ENCODE assay signal across 14 mouse cellular contexts in the genomic region with DNA sequence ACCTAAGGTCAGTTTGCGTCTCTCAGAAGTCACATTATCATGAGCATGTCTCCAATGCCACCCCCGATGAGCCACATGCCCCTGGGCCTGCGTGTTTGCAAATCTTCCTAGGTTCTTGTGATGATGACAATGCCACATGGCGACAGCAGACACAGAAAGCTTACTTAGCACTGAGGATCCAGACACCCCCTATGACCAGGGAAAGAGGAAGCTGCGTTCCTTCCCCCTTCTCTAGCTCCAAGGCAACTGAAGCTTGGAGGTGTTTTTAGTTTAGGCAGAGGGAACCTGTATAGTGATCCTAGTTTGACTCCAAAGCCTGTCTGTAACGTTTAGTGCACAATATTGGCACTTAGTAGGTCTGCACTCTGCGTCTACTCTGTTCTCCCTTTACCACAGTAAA.
"Had no signal": no experiment of that assay in that cellular context is flagged by ENCODE, and none has a peak within 500 bp of the region (broad histone marks: within the 10 kb centered on the region; RNA-seq: fewer than 3 reads in every experiment).

No protein-coding gene starts in this region.

- H3K27me3 ChIP-seq: midbrain, embryonic 12.5 days; neural tube, embryonic 12.5 days had no signal

- DNase-seq: lung, adult 18-20 months; lung, embryonic 14.5 days; lung, postnatal 10 days; lung, postnatal 4 days; midbrain, embryonic 14.5 days; right cerebral cortex, postnatal 14 days; thymus, adult 2 months; thymus, postnatal 25 days; thymus, postnatal 4 days had no signal

- H3K36me3 ChIP-seq: midbrain, embryonic 10.5 days; midbrain, embryonic 12.5 days; neural tube, embryonic 12.5 days had no signal

- H3K4me3 ChIP-seq: midbrain, embryonic 10.5 days; midbrain, embryonic 12.5 days; neural tube, embryonic 12.5 days had no signal

- H3K4me1 ChIP-seq: midbrain, embryonic 10.5 days; midbrain, embryonic 12.5 days; neural tube, embryonic 12.5 days had no signal

- ATAC-seq: midbrain, embryonic 16.5 days had no signal

- H3K9ac ChIP-seq: liver, embryonic 14.5 days; lung, embryonic 14.5 days; midbrain, embryonic 12.5 days; neural tube, embryonic 12.5 days had no signal

- H3K27ac ChIP-seq: liver, embryonic 14.5 days; midbrain, embryonic 10.5 days; midbrain, embryonic 12.5 days; neural tube, embryonic 12.5 days had no signal

- H3K9me3 ChIP-seq: midbrain, embryonic 10.5 days; midbrain, embryonic 12.5 days; neural tube, embryonic 12.5 days had no signal

- H3K4me2 ChIP-seq: lung, embryonic 14.5 days; midbrain, embryonic 12.5 days; neural tube, embryonic 12.5 days had no signal
